Mouse (Mus musculus) C2C12 (cell line): ENCODE measurements around the gene Phf1. TPM values are rescaled to one million over a fixed set of nuclear protein-coding genes. Genes with fewer than 3 reads are reported as not detected.
A peak's percentile ranks its signal among the peaks of the same experiment; 100 is the strongest.

Experiments used
- H3K27me3 ChIP-seq: one replicate; pipeline ENCODE4 v1.6.1; 2011; ENCODE audit not compliant: control insufficient read depth, insufficient read depth, insufficient read length
- H3K36me3 ChIP-seq: one replicate; pipeline ENCODE4 v1.6.1; 2011; ENCODE audit not compliant: control insufficient read depth, insufficient read depth
- H3K4me3 ChIP-seq: one replicate; pipeline ENCODE4 v1.5.1; 2011; ENCODE audit warnings: mild to moderate bottlenecking, control low read depth; ENCODE audit not compliant: poor library complexity, insufficient read depth, severe bottlenecking
- H3K79me2 ChIP-seq: one replicate; pipeline ENCODE4 v1.6.1; 2011; ENCODE audit not compliant: control insufficient read depth, insufficient read depth
- H3K79me3 ChIP-seq: one replicate; pipeline ENCODE4 v1.6.1; 2011; ENCODE audit warnings: low read depth, control low read depth
- H3ac ChIP-seq: one replicate; pipeline ENCODE3; 2011; ENCODE audit warnings: low read depth; ENCODE audit not compliant: control insufficient read depth, insufficient read length
- CEBPB ChIP-seq: IDR thresholded peaks from one replicate; pipeline ENCODE4 v1.6.1; 2011; ENCODE audit warnings: low read depth, mild to moderate bottlenecking, control low read depth, moderate library complexity
- CTCF ChIP-seq: IDR thresholded peaks from one replicate; pipeline ENCODE4 v1.5.1; 2011; ENCODE audit not compliant: control insufficient read depth, insufficient read depth, insufficient read length
- FOSL1 ChIP-seq: IDR thresholded peaks from one replicate; pipeline ENCODE4 v1.8.0; 2011; ENCODE audit warnings: mild to moderate bottlenecking, low read length; ENCODE audit not compliant: poor library complexity, insufficient read depth, severe bottlenecking
- MAX ChIP-seq: IDR thresholded peaks from one replicate; pipeline ENCODE4 v1.6.1; 2011; ENCODE audit warnings: mild to moderate bottlenecking, control low read depth
- MYOD1 ChIP-seq: IDR thresholded peaks from one replicate; pipeline ENCODE4 v1.6.1; 2011; ENCODE audit warnings: low read depth; ENCODE audit not compliant: control insufficient read depth, insufficient read length
- MYOG ChIP-seq: IDR thresholded peaks from one replicate; pipeline ENCODE4 v1.6.1; 2011; ENCODE audit not compliant: control insufficient read depth, insufficient read length; ENCODE audit errors: extremely low read depth
- USF1 ChIP-seq: IDR thresholded peaks from one replicate; pipeline ENCODE4 v1.6.1; 2011; ENCODE audit warnings: low read depth, mild to moderate bottlenecking, control low read depth, moderate library complexity
- polyA plus RNA-seq: library from polyadenylated mRNA; unstranded; fragments of >200 nt; fragmentation: generic; extraction: Trizol; gene quantifications from one replicate; pipeline ENCODE4 v1.2.1, GENCODE M21; 2012; ENCODE audit warnings: missing spikeins

Gene Phf1
- polyA plus RNA-seq, 1 experiment: 7.3 TPM

DNA sequence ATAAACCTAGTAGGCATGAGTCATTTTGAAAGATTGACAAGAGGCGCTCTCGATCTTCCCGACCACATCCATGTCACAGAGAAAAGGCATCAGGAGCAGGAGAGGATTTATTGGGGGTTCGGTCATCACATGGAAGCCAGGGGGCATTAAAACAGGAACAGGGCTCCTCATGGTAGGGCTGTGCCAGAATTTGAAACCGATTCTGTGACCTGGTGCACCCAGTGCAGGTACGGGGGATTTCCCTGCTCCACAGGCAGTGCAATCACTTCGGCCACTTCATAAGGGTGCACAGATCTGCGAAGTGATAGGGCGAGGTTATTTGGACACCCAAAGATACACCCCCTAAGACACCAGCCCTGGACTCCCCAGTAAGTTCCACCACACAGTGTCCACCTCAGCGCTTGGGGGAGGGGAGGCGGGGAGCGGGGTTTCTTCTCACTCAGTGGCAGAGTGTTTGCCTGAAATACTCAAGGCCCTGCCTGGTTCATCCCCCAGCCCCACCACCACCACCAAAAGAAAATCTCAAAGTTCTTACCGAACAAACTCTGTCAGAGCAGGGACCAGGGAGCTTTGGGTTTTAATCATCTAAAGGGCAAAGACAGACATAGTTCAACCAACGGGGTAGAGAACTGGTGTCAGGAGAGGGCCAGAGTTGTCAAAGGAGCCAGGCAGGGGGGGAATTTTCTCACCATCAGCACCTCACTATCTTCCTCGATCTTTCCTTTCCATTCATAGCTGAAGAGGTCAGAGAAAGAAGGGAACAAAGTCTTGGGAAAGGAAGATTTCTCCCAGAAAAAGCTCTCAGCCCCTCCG is 5.2 kb downstream of the Phf1 start:
- Histone ChIP-seq H3K79me2 (peaks cover 30% of the 10 kb centered on the region), H3ac (peak overlapping the region; percentile 81), H3K27me3 (no peaks in the 10 kb centered on the region), H3K79me3 (peaks cover 14% of the 10 kb centered on the region), H3K36me3 (peaks cover 22% of the 10 kb centered on the region), H3K4me3 (peak overlapping the region; percentile 68)
- TF ChIP-seq MYOD1 (no peak), USF1 (no peak), FOSL1 (no peak), MAX (no peak), CTCF (no peak), CEBPB (no peak), MYOG (no peak)

DNA sequence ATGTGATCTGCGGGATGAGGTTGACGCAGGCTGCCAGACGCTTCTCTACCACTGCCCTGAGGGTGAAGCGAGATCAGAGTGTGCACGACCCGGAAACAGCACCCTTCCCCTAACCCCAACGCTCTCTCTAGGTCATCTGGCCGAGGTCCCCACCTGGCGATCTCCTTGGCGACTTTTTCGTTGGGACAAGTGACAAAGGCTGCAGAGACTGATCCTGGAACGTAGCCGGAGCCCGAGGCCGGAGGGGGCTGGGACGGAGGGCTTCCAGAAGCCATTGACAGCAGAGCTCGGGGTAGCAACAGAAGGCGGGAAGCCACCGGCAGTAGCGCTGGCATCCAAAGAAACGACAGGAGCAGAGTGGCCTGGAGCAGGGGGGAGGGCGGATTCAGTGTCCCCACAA is 5.9 kb downstream of the Phf1 start:
- no peak for TF ChIP-seq CEBPB
- no peak for TF ChIP-seq USF1
- TF ChIP-seq MYOD1: no peak
- TF ChIP-seq FOSL1: no peak
- no peak for TF ChIP-seq MYOG
- TF ChIP-seq CTCF: no peak
- Histone ChIP-seq H3K27me3 (no peaks in the 10 kb centered on the region), H3K79me3 (peaks cover 14% of the 10 kb centered on the region), H3K79me2 (peaks cover 25% of the 10 kb centered on the region), H3ac (peak overlapping the region; percentile 81), H3K4me3 (peak overlapping the region; percentile 68), H3K36me3 (peaks cover 22% of the 10 kb centered on the region)

GRCm38 (mm10) chr17:26939178-26939972 is 6.5 kb downstream of the Phf1 start, which contains the start of gene Cuta:
TSS of gene Cuta (minus strand) at chr17:26939569.
- TF ChIP-seq FOSL1 (no peak), CTCF (no peak), MYOG (no peak), MAX (peak; percentile 29), CEBPB (no peak), USF1 (peak; percentile 95), MYOD1 (no peak)
- H3K4me3 ChIP-seq: peak within 1 kb of the TSS; percentile 68
- peaks cover 11% of the 10 kb centered on the region for H3K79me3 ChIP-seq
- peaks cover 23% of the 10 kb centered on the region for H3K79me2 ChIP-seq
- peaks cover 20% of the 10 kb centered on the region for H3K36me3 ChIP-seq
- H3K27me3 ChIP-seq: no peaks in the 10 kb centered on the region
- peak within 1 kb of the TSS; percentile 81 for H3ac ChIP-seq

GRCm38 (mm10) chr17:26939973-26940300 is 7.1 kb downstream of the Phf1 start:
- Histone ChIP-seq H3K4me3 (peak overlapping the region; percentile 34), H3ac (peak overlapping the region; percentile 57), H3K36me3 (peaks cover 16% of the 10 kb centered on the region), H3K79me3 (peaks cover 11% of the 10 kb centered on the region), H3K79me2 (peaks cover 23% of the 10 kb centered on the region), H3K27me3 (no peaks in the 10 kb centered on the region)
- TF ChIP-seq CTCF: no peak
- TF ChIP-seq USF1: no peak
- no peak for TF ChIP-seq CEBPB
- no peak for TF ChIP-seq MYOG
- no peak for TF ChIP-seq MAX
- TF ChIP-seq MYOD1: no peak
- TF ChIP-seq FOSL1: no peak

DNA sequence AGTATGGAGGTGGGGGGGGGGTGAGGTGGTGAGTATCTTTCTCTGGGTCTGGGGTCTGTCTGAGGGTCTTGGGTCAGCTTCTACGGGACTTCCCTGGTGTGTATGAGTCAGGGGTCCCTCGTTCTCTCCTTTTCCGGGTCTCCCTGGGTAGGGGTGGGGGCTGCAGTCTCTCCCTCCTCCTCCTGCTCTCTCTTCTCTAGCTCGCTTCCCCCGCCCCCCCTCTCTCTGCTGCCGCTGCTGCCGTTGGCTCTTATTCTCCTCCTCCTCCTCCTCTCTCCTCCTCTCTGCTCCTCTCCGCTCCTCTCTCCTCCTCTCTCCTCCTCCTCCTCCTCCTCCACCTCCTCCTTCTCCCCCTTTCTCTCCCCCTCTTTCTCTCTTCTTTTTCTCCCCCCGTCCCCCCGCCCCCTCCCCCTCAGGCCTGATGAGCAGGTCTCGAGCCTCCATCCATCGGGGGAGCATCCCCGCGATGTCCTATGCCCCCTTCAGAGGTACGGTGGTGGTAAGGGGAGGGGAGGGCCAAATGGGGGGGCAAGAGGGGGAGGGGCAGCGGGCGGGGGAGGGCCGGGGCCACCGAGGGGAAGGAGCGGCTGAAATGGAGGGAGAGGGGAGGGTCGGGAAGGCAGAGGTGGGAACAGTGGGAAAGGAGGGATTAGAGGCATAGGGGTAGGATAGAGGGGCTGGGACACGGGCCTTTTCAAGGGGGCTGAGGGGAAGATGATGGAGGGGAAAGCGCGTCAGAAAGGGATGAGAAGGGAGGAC is 8.4 kb downstream of the Phf1 start, which contains the start of gene Syngap1:
TSS of gene Syngap1 (plus strand) at position 223 of the 759 bp plus-strand sequence.
- Histone ChIP-seq H3K36me3 (peaks cover 7% of the 10 kb centered on the region), H3K79me2 (peaks cover 23% of the 10 kb centered on the region), H3K4me3 (peak within 1 kb of the TSS; percentile 34), H3K27me3 (no peaks in the 10 kb centered on the region), H3K79me3 (peaks cover 11% of the 10 kb centered on the region), H3ac (peak within 1 kb of the TSS; percentile 57)
- no peak for TF ChIP-seq MYOG
- no peak for TF ChIP-seq FOSL1
- no peak for TF ChIP-seq MYOD1
- no peak for TF ChIP-seq MAX
- TF ChIP-seq USF1: no peak
- TF ChIP-seq CEBPB: no peak
- TF ChIP-seq CTCF: no peak
